Mouse (Mus musculus) adrenal gland, postnatal 10 days (tissue): ENCODE results near the gene Vps51. TPM values are rescaled to one million over a fixed set of nuclear protein-coding genes. Genes with fewer than 3 reads are reported as not detected.

Experiments
- DNase-seq: peaks from one replicate; pipeline ENCODE4 v3.0.0; 2021; ENCODE audit warnings: mixed read lengths
- total RNA-seq, 2 experiments: library from RNA; stranded (reverse); gene quantifications; 2 replicates each; pipeline ENCODE4 v1.2.3; 2021

The Vps51 gene
- total RNA-seq, 2 experiments from 2014 or later = 45.1 to 61.3 TPM

GRCm38 (mm10) chr19:6082156-6082555 is 5.1 kb upstream of the Vps51 start, which contains the start of gene Gm28374:
TSS of gene Gm28374 (minus strand) at chr19:6082256.
- no peak for DNase-seq

- DNase-seq = no peak
Observed at GRCm38 (mm10) chr19:6079983-6080480, 3.0 kb upstream of the Vps51 start, which contains the start of gene Tmem262. TSS of gene Tmem262 (plus strand) at chr19:6080033.

DNA sequence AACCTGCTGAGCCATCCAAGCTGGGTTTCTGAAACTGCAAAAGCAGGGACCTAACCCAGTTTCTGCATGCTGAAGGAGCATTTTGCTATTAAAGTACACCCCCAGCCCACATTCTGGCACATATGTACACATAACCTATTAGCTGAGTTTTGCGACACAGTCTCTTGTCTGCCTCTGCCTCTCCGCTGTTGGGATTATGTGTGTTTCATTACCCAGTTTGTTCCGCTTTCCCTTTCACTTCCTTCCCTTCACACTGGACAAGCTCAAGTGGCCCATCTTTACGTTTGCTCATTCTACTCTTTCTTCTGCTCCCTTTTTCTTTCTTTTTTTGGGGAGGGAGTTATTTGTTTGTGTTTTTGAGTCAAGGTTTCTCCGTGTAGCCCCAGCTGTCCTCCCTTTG is 3.1 kb downstream of the Vps51 start:
- DNase-seq = no peak

DNA sequence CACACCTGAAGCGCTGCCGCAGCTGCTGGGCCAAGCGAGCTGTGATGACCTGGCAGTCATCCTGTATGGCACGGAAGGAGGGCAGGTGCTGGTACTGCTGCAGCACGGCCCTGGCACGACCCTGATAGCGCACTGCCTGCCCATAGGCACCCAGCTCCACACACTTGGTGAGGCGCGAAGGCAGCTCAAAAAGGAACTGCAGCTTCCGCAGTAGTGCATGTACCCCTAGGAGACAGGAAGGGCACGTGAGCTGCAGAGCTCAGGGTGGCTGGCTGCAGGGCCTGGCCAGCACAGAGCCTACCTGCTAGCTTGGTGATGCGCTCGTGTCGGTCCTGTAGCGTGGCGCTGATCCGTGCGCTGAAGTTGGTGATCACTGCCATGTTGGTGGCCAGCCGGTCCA is 5.8 kb downstream of the Vps51 start:
- DNase-seq = no peak

DNA sequence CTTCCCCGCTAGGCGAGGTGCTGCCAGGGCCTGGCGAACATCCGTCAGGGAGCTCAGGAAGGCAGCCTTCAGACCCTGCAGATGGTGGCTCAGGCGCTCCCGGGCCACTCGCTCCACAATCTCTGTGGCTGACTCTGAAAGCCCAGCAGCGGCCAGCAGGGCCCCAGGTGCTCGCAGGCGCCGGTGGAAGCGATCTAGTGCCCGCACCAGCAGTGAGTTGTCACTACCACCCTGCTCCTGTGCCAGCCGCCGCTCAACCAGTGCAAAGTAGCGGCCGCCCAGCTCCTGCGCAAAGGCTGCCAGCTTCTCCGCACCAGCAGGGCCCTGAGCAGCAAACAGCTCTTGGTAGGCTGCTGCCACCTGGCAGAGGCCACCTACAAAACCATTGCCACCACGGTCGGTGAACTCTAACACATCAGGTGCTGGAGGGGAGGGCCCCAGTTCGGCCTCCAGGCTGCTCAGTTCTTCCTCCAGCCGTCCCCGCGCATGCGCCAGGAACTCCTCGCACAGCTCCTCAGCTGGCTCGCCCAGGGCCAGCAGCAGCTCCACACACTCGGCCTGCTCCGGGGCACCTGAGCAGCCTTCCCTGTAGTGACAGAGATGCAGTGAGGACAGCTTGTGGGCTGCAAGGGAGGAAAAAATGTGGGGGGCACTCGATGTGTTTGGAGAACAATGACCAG is 6.3 kb downstream of the Vps51 start:
- no peak for DNase-seq

- DNase-seq = no peak
Observed at GRCm38 (mm10) chr19:6069851-6070250, 7.2 kb downstream of the Vps51 start.

GRCm38 (mm10) chr19:6068951-6069350 is 8.1 kb downstream of the Vps51 start:
- no peak for DNase-seq

DNA sequence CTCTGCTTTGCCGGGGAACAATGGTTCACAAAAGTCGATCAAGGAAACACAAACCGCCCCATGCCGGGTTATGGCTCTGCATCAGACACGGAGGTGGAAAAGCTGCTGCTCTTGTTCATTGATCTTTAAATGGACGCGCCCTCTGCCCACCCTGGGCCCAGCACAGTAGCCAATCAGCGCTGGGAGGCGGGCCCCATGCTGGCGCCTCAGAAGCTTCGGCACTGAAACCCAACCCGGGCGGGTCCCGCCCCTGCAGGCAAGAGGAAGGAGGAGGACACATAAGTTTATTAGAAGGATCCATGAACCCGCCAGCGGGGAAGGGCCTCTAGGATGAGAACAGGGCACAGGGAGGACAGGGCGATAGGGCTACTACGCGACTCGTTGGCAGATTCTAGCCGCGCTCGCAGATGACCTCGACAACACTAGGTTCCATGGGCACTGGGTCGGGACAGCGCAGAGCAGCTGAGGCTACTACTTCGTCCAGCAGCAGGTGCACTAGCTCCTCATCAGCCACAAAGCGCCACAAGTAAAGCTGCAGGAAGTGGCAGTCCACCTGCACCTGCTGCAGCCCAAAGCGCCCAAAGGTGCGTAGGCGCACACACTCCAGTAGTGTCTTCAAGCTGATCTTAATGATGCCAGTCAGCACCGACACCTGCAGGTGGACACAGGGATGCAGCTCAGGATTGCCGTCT is 9.2 kb downstream of the Vps51 start, which contains the start of gene Tm7sf2:
TSS of gene Tm7sf2 (minus strand) at position 650 of the 692 bp plus-strand sequence.
- DNase-seq = peak; percentile 96

- DNase-seq = peak; percentile 87
Observed at GRCm38 (mm10) chr19:6067011-6067723, 9.9 kb downstream of the Vps51 start.

GRCm38 (mm10) chr19:6066571-6066970 is 10.5 kb downstream of the Vps51 start:
- no peak for DNase-seq

DNA sequence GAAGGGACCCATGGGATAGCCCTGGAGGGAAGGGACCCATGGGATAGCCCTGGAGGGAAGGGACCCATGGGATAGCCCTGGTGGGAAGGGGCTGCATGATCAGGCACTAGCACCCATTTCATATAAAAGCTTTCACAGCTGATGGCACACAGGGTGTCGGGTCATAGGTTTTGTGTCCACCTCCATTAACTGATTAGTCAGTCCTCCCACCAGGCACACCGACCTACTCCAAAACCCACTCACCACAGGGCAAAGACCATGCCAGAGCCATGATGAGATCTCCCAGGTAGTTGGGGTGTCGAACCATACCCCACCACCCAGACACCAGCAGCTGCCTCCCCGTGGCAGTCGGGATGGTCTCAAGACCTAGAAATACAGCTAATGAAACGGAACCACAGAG is 13.9 kb downstream of the Vps51 start:
- DNase-seq = no peak

DNA sequence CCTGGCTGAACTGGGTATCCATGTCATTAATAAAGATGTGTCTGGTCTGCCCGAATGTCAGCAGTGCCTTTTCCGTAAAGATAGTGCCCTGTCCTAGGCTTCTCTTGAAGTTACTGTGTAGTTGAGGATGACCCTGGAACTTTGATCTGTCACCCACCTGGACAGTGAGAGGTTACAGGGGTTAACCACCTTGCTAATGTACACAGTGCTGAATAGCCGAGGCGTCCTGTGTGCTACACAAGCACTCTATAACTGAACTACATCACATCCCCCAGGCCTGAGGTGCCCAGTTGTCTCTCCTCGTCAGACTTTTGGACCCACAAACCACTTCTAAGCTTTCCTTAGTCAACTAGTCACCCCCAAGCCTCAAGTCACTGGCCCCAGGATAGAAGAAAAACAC is 14.6 kb downstream of the Vps51 start:
- DNase-seq = no peak

DNA sequence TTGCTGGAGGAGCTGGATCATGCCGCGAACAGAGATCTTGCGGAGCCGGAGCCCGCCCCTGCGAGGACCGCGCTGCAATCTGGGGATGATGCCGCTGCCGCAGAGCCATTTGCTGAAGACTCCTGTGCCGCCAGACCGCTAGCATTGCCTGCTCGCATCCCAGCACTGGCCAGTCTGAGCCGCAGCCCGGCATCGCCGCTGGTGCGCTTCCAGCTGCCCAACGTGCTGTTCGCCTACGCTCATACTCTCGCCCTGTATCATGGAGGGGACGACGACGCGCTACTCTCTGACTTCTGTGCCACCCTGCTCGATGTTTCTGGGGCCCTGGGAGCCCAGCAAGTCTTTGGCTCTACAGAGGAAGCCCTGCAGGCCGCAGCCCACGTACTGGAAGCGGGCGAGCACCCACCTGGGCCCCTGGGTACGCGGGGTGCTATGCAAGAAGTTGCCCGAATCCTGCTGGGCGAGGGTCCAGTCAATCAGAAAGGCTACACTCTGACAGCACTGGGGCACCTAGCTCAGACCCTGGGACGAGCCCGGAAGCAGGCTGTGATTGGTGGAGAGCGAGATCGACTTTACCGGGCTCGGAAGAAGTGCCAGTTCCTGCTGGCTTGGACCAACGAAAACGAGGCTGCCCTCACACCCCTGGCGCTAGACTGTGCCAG is 15.3 kb downstream of the Vps51 start:
- peak; percentile 64 for DNase-seq

GRCm38 (mm10) chr19:6061021-6061533 is 16.0 kb downstream of the Vps51 start, which contains the start of gene Znhit2:
TSS of gene Znhit2 (plus strand) at chr19:6061192.
- peak; percentile 95 for DNase-seq

DNA sequence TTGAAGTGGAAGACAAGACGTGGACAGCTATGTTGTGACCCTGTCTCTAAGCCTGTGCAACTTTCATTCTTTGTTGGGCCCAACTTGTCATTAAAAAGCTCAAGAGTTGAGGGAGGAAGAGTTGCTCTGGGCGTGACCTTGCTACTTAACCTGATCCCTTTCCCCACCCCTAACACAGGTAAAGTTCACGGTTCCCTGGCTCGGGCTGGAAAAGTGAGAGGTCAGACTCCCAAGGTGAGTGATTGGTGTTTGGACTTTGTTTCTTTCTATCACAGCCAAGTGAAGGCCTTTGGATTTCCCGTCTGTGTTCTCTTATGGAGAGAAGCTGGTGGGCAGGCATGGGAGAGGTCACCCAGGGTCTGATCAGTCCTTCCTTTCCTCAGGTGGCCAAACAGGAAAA is 18.1 kb downstream of the Vps51 start:
- no peak for DNase-seq

DNA sequence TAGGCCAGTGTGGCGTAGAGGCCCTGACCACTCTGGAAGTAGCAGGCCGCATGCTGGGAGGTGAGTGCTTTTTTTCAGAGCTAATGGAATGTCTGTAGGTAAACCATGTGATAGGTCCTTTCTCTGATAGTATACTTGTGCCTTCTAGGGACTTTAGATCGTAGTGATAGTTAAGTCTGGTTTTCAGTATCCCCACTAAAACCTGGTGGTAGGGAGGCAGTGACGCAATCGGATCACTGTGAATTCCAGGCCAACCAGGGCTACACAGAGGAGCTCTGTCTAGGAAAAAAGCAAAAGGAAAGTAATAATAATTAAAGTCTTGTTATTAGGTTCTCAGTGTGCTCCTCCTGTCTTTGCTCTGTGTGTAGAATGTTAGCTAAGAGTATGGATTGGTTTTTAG is 18.5 kb downstream of the Vps51 start:
- no peak for DNase-seq

DNA sequence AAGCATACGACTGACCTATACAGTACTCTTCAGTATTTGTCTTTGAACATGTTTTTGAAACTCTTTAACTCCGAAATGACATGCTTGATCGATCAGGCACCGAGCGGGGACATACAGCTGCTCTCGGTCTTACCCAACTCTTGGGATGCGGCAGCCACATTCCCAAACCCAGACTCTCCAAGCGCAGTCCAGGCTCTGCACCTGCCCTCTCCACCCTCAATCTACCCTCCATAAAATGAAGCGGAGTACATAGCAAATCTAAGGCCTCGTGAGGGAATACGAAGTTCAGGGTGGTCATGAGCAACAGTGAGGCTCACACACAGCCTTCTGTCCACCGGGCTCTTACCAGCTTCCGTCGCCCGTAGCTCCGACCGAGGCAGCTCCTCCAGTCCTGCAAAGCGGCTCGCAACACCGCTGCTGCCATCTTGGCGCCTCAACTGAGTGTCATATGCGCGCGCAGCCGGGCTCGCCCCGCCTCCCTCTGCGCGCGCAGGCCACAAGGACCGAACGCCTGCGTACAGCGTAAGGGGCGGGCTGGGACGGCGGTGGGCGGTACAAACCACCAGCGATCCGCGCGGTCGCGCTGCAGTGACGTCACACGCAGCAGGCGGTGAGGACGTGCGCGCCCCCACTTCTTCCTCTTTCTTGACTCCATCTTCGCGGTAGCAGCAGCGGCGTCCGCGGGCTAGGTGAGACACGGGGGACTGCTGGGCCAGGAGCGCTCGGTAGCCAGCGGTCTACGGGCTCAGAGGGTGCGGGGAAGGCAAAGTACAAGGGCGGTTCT is 19.5 kb downstream of the Vps51 start, which contains the start of the genes Mrpl49 and Fau:
TSS of gene Mrpl49 (minus strand) at position 473 of the 784 bp plus-strand sequence.
TSS of gene Fau (plus strand) at position 532 of the 784 bp plus-strand sequence.
- DNase-seq = peak; percentile 99

DNA sequence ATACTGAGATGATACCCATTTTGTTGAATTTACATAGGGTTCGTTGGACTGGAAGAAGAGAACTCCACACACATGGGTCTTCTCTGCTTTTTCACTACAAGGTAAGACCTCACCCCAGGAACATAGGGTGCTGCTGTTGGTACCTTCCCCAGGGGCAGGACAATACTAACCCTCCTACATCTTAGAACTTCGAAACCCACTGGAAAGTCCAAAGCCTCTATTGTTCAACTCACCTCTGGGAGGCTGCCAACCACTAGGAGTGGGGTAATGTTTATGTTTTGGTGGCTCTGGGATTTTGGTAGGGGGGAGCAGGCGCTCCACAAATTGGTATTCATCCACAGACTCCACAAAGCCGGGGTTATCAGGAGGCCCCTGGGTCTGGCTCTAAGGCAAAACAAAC is 20.3 kb downstream of the Vps51 start:
- no peak for DNase-seq

GRCm38 (mm10) chr19:6054296-6054695 is 22.7 kb downstream of the Vps51 start:
- DNase-seq = no peak

DNA sequence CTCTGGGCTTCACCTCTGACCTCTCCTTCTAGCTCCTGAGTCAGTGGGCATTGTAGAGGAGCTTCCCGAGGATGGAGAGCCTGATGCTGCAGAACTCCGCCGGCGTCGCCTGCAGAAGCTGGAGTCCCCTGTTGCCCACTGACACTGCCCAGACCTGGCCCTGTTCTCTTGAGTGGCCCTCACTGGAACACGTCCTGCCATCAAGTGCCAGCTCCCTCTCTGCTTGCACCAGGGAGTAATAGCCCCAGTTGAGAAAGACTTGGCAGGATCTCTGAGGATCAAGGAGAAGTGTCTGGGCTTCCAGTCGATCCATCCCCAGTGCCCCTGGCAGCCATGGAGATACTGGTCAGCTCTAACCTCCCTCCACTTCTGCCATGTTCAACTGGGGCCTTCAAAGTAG is 24.5 kb downstream of the Vps51 start:
- DNase-seq = peak; percentile 58
